Mouse (Mus musculus): ENCODE measurements around the gene Tmem123.

DNA sequence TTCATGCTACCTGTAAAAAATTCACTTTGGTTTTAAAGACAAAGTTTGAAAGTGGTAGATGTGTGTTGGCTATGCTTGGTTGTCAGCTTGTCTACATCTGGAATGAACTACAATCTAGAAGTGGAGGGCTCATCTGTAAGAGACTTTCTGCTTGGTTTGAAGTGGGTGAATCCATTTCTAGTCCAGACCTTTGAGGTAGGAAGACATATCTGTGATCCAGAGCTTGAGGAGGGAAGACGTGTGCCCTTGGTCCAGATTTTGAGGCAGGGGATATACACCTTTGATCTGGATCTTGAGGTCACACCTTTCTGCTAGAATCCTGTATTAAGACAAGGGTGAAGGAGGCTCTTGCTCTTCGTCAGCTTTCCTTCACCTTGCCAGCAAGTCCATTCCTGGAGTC lies 33.7 kb downstream of the Tmem123 start:
- TF ChIP-seq POLR2A (IDR thresholded peaks at IDR 0.05; ENCODE audit: low read depth, low read length) (no peak), CTCF (IDR thresholded peaks at IDR 0.05; ENCODE audit: borderline replicate concordance, insufficient read depth, low read length) (no peak)

Data from embryonic fibroblast, embryonic 13.5 days (primary cell).